Mouse (Mus musculus): ENCODE results near the gene Ltb. TPM values are rescaled to one million over a fixed set of nuclear protein-coding genes. Genes with fewer than 3 reads are reported as not detected.
A peak's percentile ranks its signal among the peaks of the same experiment; 100 is the strongest.

Gene Ltb
- polyA plus RNA-seq, 1 experiment from 2014 or later: 1.5 TPM

DNA sequence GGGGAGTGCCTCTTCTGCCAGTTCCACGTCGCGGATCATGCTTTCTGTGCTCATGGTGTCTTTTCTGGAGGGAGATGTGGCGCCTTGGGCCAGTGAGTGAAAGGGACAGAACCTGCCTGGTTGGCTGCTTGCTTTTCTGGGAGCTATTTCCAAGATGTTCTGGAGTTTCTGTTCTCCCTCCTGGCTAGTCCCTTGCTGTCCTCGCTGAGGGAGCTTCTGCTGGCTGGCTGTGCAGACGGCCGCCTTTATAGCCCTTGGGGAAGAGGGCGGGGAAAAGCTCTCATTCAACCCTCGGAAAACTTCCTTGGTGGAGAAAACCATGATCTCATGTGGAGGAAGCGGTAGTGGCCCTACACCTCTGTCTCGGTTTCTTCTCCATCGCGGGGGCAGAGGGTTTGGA lies 7.5 kb downstream of the Ltb start, which contains the start of gene Tnf:
Gene Tnf (minus strand): TSS at position 221 of the 400 bp plus-strand sequence.
- no peak for DNase-seq (ENCODE audit: low spot score)

DNA sequence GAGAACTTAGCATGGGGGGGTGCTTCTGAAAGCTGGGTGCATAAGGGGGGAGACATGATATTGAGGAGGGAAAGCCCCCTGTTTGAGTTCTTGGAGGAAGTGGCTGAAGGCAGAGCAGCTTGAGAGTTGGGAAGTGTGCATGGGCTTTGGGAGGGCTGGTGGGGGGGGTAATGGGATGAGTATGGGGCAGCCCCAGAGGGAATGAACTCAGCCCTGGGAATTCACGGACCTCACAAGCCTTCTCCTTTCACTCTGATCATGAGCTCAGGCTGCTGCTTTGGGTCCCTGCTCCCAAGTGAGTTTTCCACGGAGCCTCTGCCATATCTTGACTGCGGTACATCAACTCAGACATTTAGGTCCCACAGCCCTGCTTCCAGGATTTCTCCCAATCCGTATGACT lies 8.2 kb downstream of the Ltb start:
- WGBS: 65% methylated on average over 4 of the region's 4 CpGs
- no peak for ATAC-seq (replicated peaks; ENCODE audit: low FRiP score, low TSS enrichment, low read depth)
- H3K27ac ChIP-seq (ENCODE audit: low read depth): no peak overlapping the region
- H3K36me3 ChIP-seq (ENCODE audit: control insufficient read depth, insufficient read depth, low read length): no peaks in the 10 kb centered on the region
- no peak overlapping the region for H3K4me2 ChIP-seq (ENCODE audit: low read length)
- H3K27me3 ChIP-seq (replicated peaks; ENCODE audit: control insufficient read depth, insufficient read depth, low read length): peaks cover 24% of the 10 kb centered on the region; the same call in 1 of the 2 replicates
- H3K9ac ChIP-seq (ENCODE audit: low read length): no peak overlapping the region
- no peaks in the 10 kb centered on the region for H3K9me3 ChIP-seq (ENCODE audit: control insufficient read depth, low read length)
- no peak for DNase-seq (ENCODE audit: low spot score)
- H3K4me3 ChIP-seq (ENCODE audit: low read depth, low read length): no peak overlapping the region
- H3K4me1 ChIP-seq (replicated peaks; ENCODE audit: control insufficient read depth, insufficient read depth, low read length): no peaks in the 10 kb centered on the region

More for the DNA sequence above, 7.5 kb downstream of the Ltb start, which contains the start of gene Tnf:
- H3K4me2 ChIP-seq (ENCODE audit: low read length): peak within 1 kb of the TSS; percentile 22; the same call in 1 of the 2 replicates
- ATAC-seq (replicated peaks; ENCODE audit: low FRiP score, low TSS enrichment, low read depth): no peak
- no peaks in the 10 kb centered on the region for H3K4me1 ChIP-seq (replicated peaks; ENCODE audit: control insufficient read depth, insufficient read depth, low read length)
- 29% methylated on average over 13 of the region's 13 CpGs for WGBS
- no peaks in the 10 kb centered on the region for H3K36me3 ChIP-seq (ENCODE audit: control insufficient read depth, insufficient read depth, low read length)
- H3K9me3 ChIP-seq (ENCODE audit: control insufficient read depth, low read length): no peaks in the 10 kb centered on the region
- no peak within 1 kb of the TSS for H3K9ac ChIP-seq (ENCODE audit: low read length)
- peaks cover 29% of the 10 kb centered on the region for H3K27me3 ChIP-seq (replicated peaks; ENCODE audit: control insufficient read depth, insufficient read depth, low read length)
- H3K27ac ChIP-seq (ENCODE audit: low read depth): no peak within 1 kb of the TSS
- H3K4me3 ChIP-seq (ENCODE audit: low read depth, low read length): no peak within 1 kb of the TSS

DNA sequence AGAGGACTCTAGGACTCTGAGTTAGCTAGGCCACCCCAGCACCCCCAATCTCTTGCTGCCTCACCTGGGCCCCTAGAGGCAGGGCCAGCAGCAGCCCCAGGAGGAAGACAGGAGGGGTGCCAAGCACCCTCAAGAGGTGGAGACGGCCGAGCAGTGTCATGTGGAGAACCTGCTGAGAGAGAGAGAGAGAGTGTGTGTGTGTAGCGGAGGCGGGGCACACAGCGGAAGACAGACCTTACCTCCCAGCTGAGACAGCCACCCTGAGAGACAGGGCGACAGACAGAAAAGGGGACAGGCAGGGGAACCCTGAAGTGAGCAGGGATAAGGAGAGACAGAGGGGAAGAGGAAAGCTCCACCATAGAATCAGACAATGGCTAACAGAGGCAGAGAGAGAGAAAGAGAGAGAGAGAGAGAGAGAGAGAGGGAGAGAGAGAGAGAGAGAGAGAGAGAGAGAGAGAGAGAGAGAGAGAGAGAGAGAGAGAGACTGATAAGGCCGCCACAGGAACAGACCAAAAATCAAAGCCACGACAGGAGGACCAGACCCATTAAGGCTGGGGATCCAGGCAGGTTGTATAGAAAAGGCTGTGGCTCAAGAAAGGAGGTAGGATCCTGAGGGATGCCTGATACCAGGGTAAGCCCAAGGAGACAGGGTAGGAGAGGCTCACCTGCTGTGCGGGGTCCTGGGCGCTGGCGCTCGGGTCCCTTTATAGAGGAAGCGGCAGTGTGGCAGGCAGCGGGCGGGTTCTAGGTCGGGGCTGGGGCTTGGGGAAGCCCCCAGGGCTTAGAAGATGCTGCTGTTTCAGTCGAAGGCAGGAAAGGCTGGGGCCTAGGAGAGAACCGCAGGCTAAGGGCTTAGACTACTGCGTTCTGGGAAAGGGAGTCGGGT lies 10.5 kb downstream of the Ltb start, which contains the start of gene Lta:
Gene Lta (minus strand): TSS at position 858 of the 886 bp plus-strand sequence.
- Histone ChIP-seq H3K27ac (ENCODE audit: low read depth) (no peak within 1 kb of the TSS), H3K4me3 (ENCODE audit: low read depth, low read length) (no peak within 1 kb of the TSS), H3K4me1 (replicated peaks; ENCODE audit: control insufficient read depth, insufficient read depth, low read length) (no peaks in the 10 kb centered on the region), H3K9me3 (ENCODE audit: control insufficient read depth, low read length) (no peaks in the 10 kb centered on the region), H3K4me2 (ENCODE audit: low read length) (no peak within 1 kb of the TSS), H3K27me3 (replicated peaks; ENCODE audit: control insufficient read depth, insufficient read depth, low read length) (peaks cover 19% of the 10 kb centered on the region; the same call in 1 of the 2 replicates), H3K9ac (ENCODE audit: low read length) (no peak within 1 kb of the TSS), H3K36me3 (ENCODE audit: control insufficient read depth, insufficient read depth, low read length) (no peaks in the 10 kb centered on the region)
- WGBS: 34% methylated on average over 20 of the region's 20 CpGs
- ATAC-seq (replicated peaks; ENCODE audit: low FRiP score, low TSS enrichment, low read depth): no peak
- DNase-seq (ENCODE audit: low spot score): no peak

DNA sequence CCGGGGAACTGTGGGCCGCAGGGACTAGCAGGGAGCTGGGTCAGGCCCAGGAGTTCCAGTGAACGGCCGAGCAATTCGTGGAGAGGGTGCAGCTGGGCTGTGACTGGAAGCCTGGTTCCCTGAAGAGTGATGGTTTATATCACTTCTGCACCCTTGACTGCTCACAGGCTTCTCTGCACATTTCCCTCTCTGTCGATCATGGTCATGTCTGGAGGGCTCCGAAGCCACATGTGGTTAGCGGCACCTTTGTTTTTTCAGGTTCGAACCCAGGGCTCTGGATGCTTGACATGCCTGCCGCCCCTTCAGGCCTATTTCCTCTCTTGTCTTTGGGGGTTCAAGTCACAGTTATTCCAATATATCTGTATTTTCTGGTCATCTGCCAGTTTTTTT lies 11.1 kb downstream of the Ltb start:
- H3K4me1 ChIP-seq (replicated peaks; ENCODE audit: control insufficient read depth, insufficient read depth, low read length): no peaks in the 10 kb centered on the region
- H3K4me2 ChIP-seq (ENCODE audit: low read length): no peak overlapping the region
- H3K4me3 ChIP-seq (ENCODE audit: low read depth, low read length): no peak overlapping the region
- no peak overlapping the region for H3K9ac ChIP-seq (ENCODE audit: low read length)
- DNase-seq (ENCODE audit: low spot score) (no peak), ATAC-seq (replicated peaks; ENCODE audit: low FRiP score, low TSS enrichment, low read depth) (no peak)
- H3K9me3 ChIP-seq (ENCODE audit: control insufficient read depth, low read length): no peaks in the 10 kb centered on the region
- WGBS: 44% methylated on average over 10 of the region's 10 CpGs
- H3K27me3 ChIP-seq (replicated peaks; ENCODE audit: control insufficient read depth, insufficient read depth, low read length): peaks cover 19% of the 10 kb centered on the region; the same call in 1 of the 2 replicates
- no peaks in the 10 kb centered on the region for H3K36me3 ChIP-seq (ENCODE audit: control insufficient read depth, insufficient read depth, low read length)
- no peak overlapping the region for H3K27ac ChIP-seq (ENCODE audit: low read depth)

DNA sequence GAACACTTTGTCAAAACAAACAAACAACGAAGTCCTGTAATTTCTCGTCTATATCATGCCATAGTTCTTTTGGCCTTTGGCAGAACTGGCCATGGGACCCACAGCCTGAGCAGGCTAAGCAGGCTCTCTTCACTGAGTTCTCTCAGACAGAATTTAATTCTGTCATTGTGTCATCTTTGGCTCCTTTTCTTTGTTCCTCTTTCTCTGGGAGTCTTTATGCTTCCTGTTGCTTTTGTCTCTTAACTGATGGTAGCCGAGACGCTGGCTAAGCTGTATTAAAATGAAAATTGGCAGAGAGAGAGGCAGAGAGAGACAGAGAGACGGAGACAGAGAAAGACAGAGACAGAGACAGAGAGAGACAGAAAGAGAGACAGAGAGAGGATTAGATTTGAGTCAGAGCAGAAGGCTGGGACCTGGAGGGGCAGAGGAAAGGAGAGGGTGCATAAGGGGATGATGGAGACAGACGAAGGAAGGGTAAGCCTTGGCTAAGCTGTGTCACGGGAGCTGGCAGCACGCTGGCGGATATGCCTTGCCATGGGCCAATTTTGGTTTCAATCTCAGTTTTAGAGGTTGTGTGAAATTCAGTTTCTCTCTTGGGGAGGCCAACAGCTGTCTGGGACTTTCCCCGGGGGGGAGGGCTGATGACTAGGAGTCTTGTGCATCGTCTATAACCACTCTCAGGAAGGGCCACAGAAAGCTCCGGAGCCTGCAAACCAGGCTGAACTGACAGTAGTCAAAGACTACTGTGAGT lies 15.7 kb downstream of the Ltb start:
- Histone ChIP-seq H3K4me2 (ENCODE audit: low read length) (no peak overlapping the region), H3K9ac (ENCODE audit: low read length) (no peak overlapping the region), H3K4me1 (replicated peaks; ENCODE audit: control insufficient read depth, insufficient read depth, low read length) (no peaks in the 10 kb centered on the region), H3K4me3 (ENCODE audit: low read depth, low read length) (no peak overlapping the region), H3K27ac (ENCODE audit: low read depth) (no peak overlapping the region), H3K9me3 (ENCODE audit: control insufficient read depth, low read length) (no peaks in the 10 kb centered on the region), H3K36me3 (ENCODE audit: control insufficient read depth, insufficient read depth, low read length) (no peaks in the 10 kb centered on the region), H3K27me3 (replicated peaks; ENCODE audit: control insufficient read depth, insufficient read depth, low read length) (no peaks in the 10 kb centered on the region)
- ATAC-seq (replicated peaks; ENCODE audit: low FRiP score, low TSS enrichment, low read depth): no peak
- 78% methylated on average over 12 of the region's 12 CpGs for WGBS
- no peak for DNase-seq (ENCODE audit: low spot score)

DNA sequence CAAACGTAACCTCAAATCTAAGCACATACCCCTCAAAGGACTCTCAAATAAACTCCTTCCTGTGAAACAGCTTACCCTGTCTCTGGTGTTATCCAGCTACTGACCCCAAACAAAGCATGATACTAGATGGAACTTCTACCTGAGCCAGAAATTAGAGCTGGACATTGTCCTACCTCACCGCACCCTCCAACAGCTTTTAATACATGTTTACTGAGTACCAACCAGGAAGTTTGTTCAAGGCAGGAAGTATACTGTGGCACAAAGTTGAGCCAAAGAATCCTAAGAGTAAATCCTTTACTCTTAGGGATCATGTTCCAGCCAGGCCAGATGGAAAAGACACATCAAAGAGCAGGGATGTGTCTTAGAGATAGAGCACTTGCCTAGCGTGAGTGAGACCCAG lies 16.4 kb downstream of the Ltb start:
- Histone ChIP-seq H3K36me3 (ENCODE audit: control insufficient read depth, insufficient read depth, low read length) (no peaks in the 10 kb centered on the region), H3K9me3 (ENCODE audit: control insufficient read depth, low read length) (no peaks in the 10 kb centered on the region), H3K4me2 (ENCODE audit: low read length) (no peak overlapping the region), H3K9ac (ENCODE audit: low read length) (no peak overlapping the region), H3K4me1 (replicated peaks; ENCODE audit: control insufficient read depth, insufficient read depth, low read length) (no peaks in the 10 kb centered on the region), H3K27ac (ENCODE audit: low read depth) (no peak overlapping the region), H3K4me3 (ENCODE audit: low read depth, low read length) (no peak overlapping the region), H3K27me3 (replicated peaks; ENCODE audit: control insufficient read depth, insufficient read depth, low read length) (no peaks in the 10 kb centered on the region)
- no peak for DNase-seq (ENCODE audit: low spot score)
- 70% methylated on average over 3 of the region's 3 CpGs for whole genome bisulfite sequencing
- ATAC-seq (replicated peaks; ENCODE audit: low FRiP score, low TSS enrichment, low read depth): no peak

DNA sequence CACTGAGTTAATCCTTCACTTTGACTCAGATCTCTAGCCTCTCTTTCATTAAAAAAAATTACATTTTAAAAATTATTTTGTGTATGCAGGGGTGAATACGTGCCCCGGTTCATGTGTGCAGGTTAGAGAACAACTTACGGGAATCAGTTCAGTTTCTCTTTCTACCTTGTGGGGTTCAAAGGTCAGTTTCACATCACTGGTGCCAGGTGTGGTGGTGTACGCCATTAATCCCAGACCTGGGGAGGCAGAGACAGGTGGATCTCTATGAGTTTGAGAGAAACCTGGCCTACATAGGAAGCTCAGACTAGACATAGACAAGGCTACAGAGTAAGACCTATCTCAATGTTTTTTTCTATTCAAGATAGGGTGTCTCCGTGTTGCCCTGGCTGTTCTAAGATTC lies 18.8 kb downstream of the Ltb start:
- no peaks in the 10 kb centered on the region for H3K36me3 ChIP-seq (ENCODE audit: control insufficient read depth, insufficient read depth, low read length)
- ATAC-seq (replicated peaks; ENCODE audit: low FRiP score, low TSS enrichment, low read depth) (no peak), DNase-seq (ENCODE audit: low spot score) (no peak)
- H3K4me1 ChIP-seq (replicated peaks; ENCODE audit: control insufficient read depth, insufficient read depth, low read length): no peaks in the 10 kb centered on the region
- H3K27me3 ChIP-seq (replicated peaks; ENCODE audit: control insufficient read depth, insufficient read depth, low read length): no peaks in the 10 kb centered on the region
- no peak overlapping the region for H3K9ac ChIP-seq (ENCODE audit: low read length)
- H3K4me3 ChIP-seq (ENCODE audit: low read depth, low read length): no peak overlapping the region
- WGBS: 90% methylated on average over 5 of the region's 5 CpGs
- H3K4me2 ChIP-seq (ENCODE audit: low read length): no peak overlapping the region
- H3K9me3 ChIP-seq (ENCODE audit: control insufficient read depth, low read length): no peaks in the 10 kb centered on the region
- no peak overlapping the region for H3K27ac ChIP-seq (ENCODE audit: low read depth)

DNA sequence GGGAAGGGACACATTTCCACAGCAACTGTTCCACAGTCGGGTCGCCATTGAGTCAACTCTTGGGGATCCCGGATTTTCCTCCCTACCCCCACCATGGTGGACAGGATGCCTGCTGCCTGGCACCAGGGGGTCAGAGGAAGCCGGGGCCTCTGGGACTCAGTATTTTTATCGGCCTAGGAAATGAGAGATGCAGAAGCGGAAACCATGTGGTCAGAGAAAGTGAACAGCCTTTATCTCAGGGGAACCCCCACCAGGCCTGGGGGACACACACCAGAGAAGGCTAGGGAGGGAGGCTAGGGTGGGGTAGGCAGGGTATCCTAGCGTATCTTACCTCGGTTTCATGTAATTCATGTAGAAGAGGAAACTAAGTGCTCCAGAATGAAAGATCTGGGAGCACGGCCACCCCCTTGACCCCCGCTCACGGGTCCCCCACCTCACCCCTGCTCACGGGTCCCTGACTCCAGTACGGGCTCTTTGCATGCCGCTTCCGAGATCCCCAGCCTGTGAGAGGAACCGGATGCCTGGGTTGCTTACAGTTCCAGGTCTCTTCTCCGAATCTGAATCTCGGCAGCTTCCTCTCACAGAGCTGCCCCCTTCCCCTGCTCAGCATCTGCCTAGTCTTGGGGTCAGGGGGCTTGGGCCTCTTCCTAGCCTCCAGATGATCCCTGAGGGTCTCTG lies 24.4 kb downstream of the Ltb start:
- Histone ChIP-seq H3K27me3 (replicated peaks; ENCODE audit: control insufficient read depth, insufficient read depth, low read length) (no peaks in the 10 kb centered on the region), H3K27ac (ENCODE audit: low read depth) (0 out of 2 replicates have a peak overlapping the region, but pooled peaks have one; percentile 2), H3K9ac (ENCODE audit: low read length) (no peak overlapping the region), H3K4me2 (ENCODE audit: low read length) (no peak overlapping the region), H3K36me3 (ENCODE audit: control insufficient read depth, insufficient read depth, low read length) (peaks cover 20% of the 10 kb centered on the region), H3K4me1 (replicated peaks; ENCODE audit: control insufficient read depth, insufficient read depth, low read length) (peaks cover 16% of the 10 kb centered on the region), H3K4me3 (ENCODE audit: low read depth, low read length) (no peak overlapping the region), H3K9me3 (ENCODE audit: control insufficient read depth, low read length) (no peaks in the 10 kb centered on the region)
- DNase-seq (ENCODE audit: low spot score) (no peak), ATAC-seq (replicated peaks; ENCODE audit: low FRiP score, low TSS enrichment, low read depth) (no peak)
- 75% methylated on average over 18 of the region's 18 CpGs for WGBS
